Mouse (Mus musculus): ENCODE measurements around the gene Ntrk2. TPM values are rescaled to one million over a fixed set of nuclear protein-coding genes. Genes with fewer than 3 reads are reported as not detected.

Gene Ntrk2
- polyA plus RNA-seq, 1 experiment from 2014 or later: 13.4 TPM

- Histone ChIP-seq H3K9me3 (no peaks in the 10 kb centered on the region), H3K36me3 (no peaks in the 10 kb centered on the region), H3K27ac (no peak overlapping the region), H3K4me1 (peaks cover 18% of the 10 kb centered on the region), H3K4me3 (no peak overlapping the region), H3K9ac (no peak overlapping the region), H3K4me2 (replicated peaks) (no peak overlapping the region), H3K27me3 (peaks cover 7% of the 10 kb centered on the region; the same call in 1 of the 2 replicates)
- WGBS: 79% methylated on average over 3 of the region's 3 CpGs
- no peak for ATAC-seq (ENCODE audit: low FRiP score, low read depth)
Observed at GRCm38 (mm10) chr13:59176021-59176420, 369.7 kb downstream of the Ntrk2 start.

GRCm38 (mm10) chr13:59176485-59176884 lies 370.1 kb downstream of the Ntrk2 start:
- 51% methylated on average over 9 of the region's 9 CpGs for WGBS
- Histone ChIP-seq H3K4me2 (replicated peaks) (no peak overlapping the region), H3K9me3 (no peaks in the 10 kb centered on the region), H3K9ac (no peak overlapping the region), H3K36me3 (no peaks in the 10 kb centered on the region), H3K27ac (no peak overlapping the region; the same call in 1 of the 2 replicates), H3K4me1 (peaks cover 18% of the 10 kb centered on the region), H3K4me3 (no peak overlapping the region), H3K27me3 (peaks cover 10% of the 10 kb centered on the region)
- peak; percentile 59; the same call in 1 of the 2 replicates for ATAC-seq (ENCODE audit: low FRiP score, low read depth)

DNA sequence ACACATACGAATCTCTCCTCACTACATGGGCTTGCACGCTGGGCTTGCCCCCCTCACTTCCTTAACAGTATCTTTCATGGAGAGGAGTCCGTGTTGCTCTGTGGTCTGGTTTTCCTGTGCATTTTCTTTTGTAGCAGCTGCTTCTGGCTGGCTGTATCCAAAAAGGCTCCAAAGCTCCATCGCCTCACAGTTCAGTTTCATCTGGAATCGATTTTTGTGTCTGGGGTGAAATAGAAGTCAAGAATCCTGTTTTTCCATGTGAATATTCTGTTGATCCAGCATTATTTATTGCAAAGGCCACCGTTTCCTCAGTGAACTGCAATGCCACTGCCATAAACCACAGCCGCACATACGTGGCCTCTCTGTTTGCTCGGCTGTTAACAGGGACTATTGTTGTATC lies 370.6 kb downstream of the Ntrk2 start:
- peak; percentile 54; the same call in 1 of the 2 replicates for ATAC-seq (ENCODE audit: low FRiP score, low read depth)
- Histone ChIP-seq H3K4me1 (peaks cover 18% of the 10 kb centered on the region), H3K9me3 (no peaks in the 10 kb centered on the region), H3K27ac (peak overlapping the region; percentile 56; the same call in 1 of the 2 replicates), H3K4me2 (replicated peaks) (peak overlapping the region; percentile 43), H3K36me3 (no peaks in the 10 kb centered on the region), H3K4me3 (no peak overlapping the region), H3K9ac (no peak overlapping the region), H3K27me3 (peaks cover 13% of the 10 kb centered on the region)
- 21% methylated on average over 9 of the region's 9 CpGs for WGBS

- H3K9ac ChIP-seq: no peak overlapping the region
- 74% methylated on average over 4 of the region's 4 CpGs for WGBS
Observed at GRCm38 (mm10) chr13:59179986-59180385, 373.6 kb downstream of the Ntrk2 start.

DNA sequence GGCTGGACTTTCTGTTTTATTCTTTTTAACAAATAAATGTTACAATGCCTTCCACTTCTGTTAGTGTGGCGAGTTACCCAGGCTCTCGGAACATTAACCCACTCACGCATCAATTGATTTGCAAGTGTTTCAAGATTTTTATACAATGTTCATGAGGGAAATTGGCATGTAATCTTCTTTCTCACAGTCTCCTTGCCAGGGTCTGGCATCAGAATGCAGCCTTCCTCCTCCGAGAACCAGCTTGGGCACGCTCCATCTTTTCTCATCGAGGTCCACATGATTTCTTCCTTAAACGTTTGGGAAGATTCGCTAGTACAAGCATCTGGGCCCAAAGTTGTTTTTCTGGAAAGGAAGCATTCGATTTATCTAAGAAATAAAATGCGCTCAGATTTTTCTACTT lies 374.4 kb downstream of the Ntrk2 start:
- H3K36me3 ChIP-seq: no peaks in the 10 kb centered on the region
- peaks cover 5% of the 10 kb centered on the region; the same call in 1 of the 2 replicates for H3K9me3 ChIP-seq
- H3K9ac ChIP-seq: no peak overlapping the region
- H3K27ac ChIP-seq: no peak overlapping the region
- peaks cover 16% of the 10 kb centered on the region for H3K4me1 ChIP-seq
- H3K4me3 ChIP-seq: no peak overlapping the region
- WGBS: 85% methylated on average over 10 of the region's 10 CpGs
- ATAC-seq (ENCODE audit: low FRiP score, low read depth): no peak
- H3K27me3 ChIP-seq: peaks cover 9% of the 10 kb centered on the region
- H3K4me2 ChIP-seq (replicated peaks): no peak overlapping the region

More at GRCm38 (mm10) chr13:59179986-59180385, 373.6 kb downstream of the Ntrk2 start:
- Histone ChIP-seq H3K4me3 (no peak overlapping the region), H3K4me2 (replicated peaks) (no peak overlapping the region), H3K27me3 (peaks cover 12% of the 10 kb centered on the region), H3K27ac (no peak overlapping the region), H3K36me3 (no peaks in the 10 kb centered on the region), H3K9me3 (peaks cover 5% of the 10 kb centered on the region; the same call in 1 of the 2 replicates), H3K4me1 (peaks cover 16% of the 10 kb centered on the region)
- no peak for ATAC-seq (ENCODE audit: low FRiP score, low read depth)

GRCm38 (mm10) chr13:59181188-59181947 lies 375.0 kb downstream of the Ntrk2 start:
- no peak overlapping the region for H3K4me2 ChIP-seq (replicated peaks)
- peaks cover 9% of the 10 kb centered on the region for H3K27me3 ChIP-seq
- no peaks in the 10 kb centered on the region for H3K36me3 ChIP-seq
- H3K4me1 ChIP-seq: peaks cover 12% of the 10 kb centered on the region
- H3K9me3 ChIP-seq: peaks cover 5% of the 10 kb centered on the region; the same call in 1 of the 2 replicates
- no peak overlapping the region for H3K4me3 ChIP-seq
- ATAC-seq (ENCODE audit: low FRiP score, low read depth): no peak
- H3K9ac ChIP-seq: no peak overlapping the region
- WGBS: 69% methylated on average over 16 of the region's 16 CpGs
- no peak overlapping the region for H3K27ac ChIP-seq

GRCm38 (mm10) chr13:59182630-59183029 lies 376.3 kb downstream of the Ntrk2 start:
- peaks cover 9% of the 10 kb centered on the region for H3K27me3 ChIP-seq
- H3K36me3 ChIP-seq: no peaks in the 10 kb centered on the region
- no peak overlapping the region for H3K9ac ChIP-seq
- 59% methylated on average over 5 of the region's 5 CpGs for WGBS
- H3K27ac ChIP-seq: no peak overlapping the region
- H3K4me3 ChIP-seq: no peak overlapping the region
- H3K9me3 ChIP-seq: peaks cover 5% of the 10 kb centered on the region; the same call in 1 of the 2 replicates
- H3K4me2 ChIP-seq (replicated peaks): no peak overlapping the region
- no peak for ATAC-seq (ENCODE audit: low FRiP score, low read depth)
- no peaks in the 10 kb centered on the region; the same call in 1 of the 2 replicates for H3K4me1 ChIP-seq

Other genes with a start within 250 kb of the Ntrk2 start
- gene Slc28a3, start 195.7 kb upstream of the Ntrk2 start, polyA plus RNA-seq (2015; fragmentation: Nextera tagmentation; extraction: Ambion mirVana): 0.09 TPM in 1 of 2 replicates, not detected in the other